Mouse (Mus musculus): ENCODE measurements at regions not wholly inside any gene's neighbourhood (a gene's known extent, or its start where the extent isn't known, plus 50 kb on each side); places are given as distances from the start of the nearest gene placed in this dataset.

GRCm38 (mm10) chr10:21532142-21532541, 60.8 kb upstream of the 1700020N01Rik start:
- no peak for TF ChIP-seq CTCF (IDR thresholded peaks at IDR 0.05; ENCODE audit: insufficient read depth, low read length)
- no peak for TF ChIP-seq POLR2A (IDR thresholded peaks at IDR 0.05; ENCODE audit: borderline replicate concordance, extremely low read depth, low read depth, low read length)

Data from lung, adult 2 months (tissue).